Mouse (Mus musculus) C2C12 (cell line): ENCODE measurements at regions not wholly inside any gene's neighbourhood (a gene's known extent, or its start where the extent isn't known, plus 50 kb on each side); places are given as distances from the start of the nearest gene placed in this dataset.

Experiments
- H3K27me3 ChIP-seq: one replicate; pipeline ENCODE4 v1.6.1; 2011; ENCODE audit not compliant: control insufficient read depth, insufficient read depth, insufficient read length
- H3K36me3 ChIP-seq: one replicate; pipeline ENCODE4 v1.6.1; 2011; ENCODE audit not compliant: control insufficient read depth, insufficient read depth
- H3K4me3 ChIP-seq: one replicate; pipeline ENCODE4 v1.5.1; 2011; ENCODE audit warnings: mild to moderate bottlenecking, control low read depth; ENCODE audit not compliant: poor library complexity, insufficient read depth, severe bottlenecking
- H3K79me2 ChIP-seq: one replicate; pipeline ENCODE4 v1.6.1; 2011; ENCODE audit not compliant: control insufficient read depth, insufficient read depth
- H3K79me3 ChIP-seq: one replicate; pipeline ENCODE4 v1.6.1; 2011; ENCODE audit warnings: low read depth, control low read depth
- H3ac ChIP-seq: one replicate; pipeline ENCODE3; 2011; ENCODE audit warnings: low read depth; ENCODE audit not compliant: control insufficient read depth, insufficient read length
- CEBPB ChIP-seq: IDR thresholded peaks from one replicate; pipeline ENCODE4 v1.6.1; 2011; ENCODE audit warnings: low read depth, mild to moderate bottlenecking, control low read depth, moderate library complexity
- CTCF ChIP-seq: IDR thresholded peaks from one replicate; pipeline ENCODE4 v1.5.1; 2011; ENCODE audit not compliant: control insufficient read depth, insufficient read depth, insufficient read length
- FOSL1 ChIP-seq: IDR thresholded peaks from one replicate; pipeline ENCODE4 v1.8.0; 2011; ENCODE audit warnings: mild to moderate bottlenecking, low read length; ENCODE audit not compliant: poor library complexity, insufficient read depth, severe bottlenecking
- MAX ChIP-seq: IDR thresholded peaks from one replicate; pipeline ENCODE4 v1.6.1; 2011; ENCODE audit warnings: mild to moderate bottlenecking, control low read depth
- MYOD1 ChIP-seq: IDR thresholded peaks from one replicate; pipeline ENCODE4 v1.6.1; 2011; ENCODE audit warnings: low read depth; ENCODE audit not compliant: control insufficient read depth, insufficient read length
- MYOG ChIP-seq: IDR thresholded peaks from one replicate; pipeline ENCODE4 v1.6.1; 2011; ENCODE audit not compliant: control insufficient read depth, insufficient read length; ENCODE audit errors: extremely low read depth
- USF1 ChIP-seq: IDR thresholded peaks from one replicate; pipeline ENCODE4 v1.6.1; 2011; ENCODE audit warnings: low read depth, mild to moderate bottlenecking, control low read depth, moderate library complexity

DNA sequence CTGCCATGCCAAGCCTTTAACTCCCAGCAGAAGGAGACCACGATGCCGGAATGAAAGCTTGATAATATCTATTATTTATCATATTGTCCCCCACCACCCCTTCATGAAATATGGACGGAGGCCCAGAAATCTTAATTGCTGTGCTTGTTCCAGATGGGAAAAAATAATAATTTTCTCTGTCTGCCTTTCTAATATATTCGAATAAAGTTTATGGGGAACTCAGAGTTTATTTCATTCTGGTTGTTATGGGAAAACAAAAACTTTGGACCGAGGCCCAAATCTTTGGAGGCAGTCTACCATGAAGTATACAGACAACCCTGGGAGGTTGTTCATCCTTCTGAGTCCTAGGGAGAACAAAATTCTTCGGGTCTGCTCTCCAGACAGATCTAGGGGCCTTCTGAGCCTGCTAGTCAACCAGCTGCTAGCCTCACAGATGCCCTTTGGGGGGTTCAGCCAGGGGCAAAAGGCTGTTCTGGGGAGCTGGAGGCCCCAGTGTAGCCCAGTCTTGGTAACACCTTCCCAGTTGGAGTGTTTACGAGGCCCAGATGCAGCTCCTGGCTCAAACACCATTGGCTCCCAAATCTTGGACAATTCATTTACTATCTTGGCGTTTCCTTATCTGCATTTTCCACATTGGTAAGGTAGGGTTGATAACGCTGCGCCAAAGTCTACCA lies 106.3 kb upstream of the Stx18 start:
- TF ChIP-seq MYOG: no peak
- H3K4me3 ChIP-seq: no peak overlapping the region
- no peak overlapping the region for H3ac ChIP-seq
- no peaks in the 10 kb centered on the region for H3K79me3 ChIP-seq
- H3K27me3 ChIP-seq: peaks cover 20% of the 10 kb centered on the region
- H3K79me2 ChIP-seq: no peaks in the 10 kb centered on the region
- H3K36me3 ChIP-seq: no peaks in the 10 kb centered on the region

DNA sequence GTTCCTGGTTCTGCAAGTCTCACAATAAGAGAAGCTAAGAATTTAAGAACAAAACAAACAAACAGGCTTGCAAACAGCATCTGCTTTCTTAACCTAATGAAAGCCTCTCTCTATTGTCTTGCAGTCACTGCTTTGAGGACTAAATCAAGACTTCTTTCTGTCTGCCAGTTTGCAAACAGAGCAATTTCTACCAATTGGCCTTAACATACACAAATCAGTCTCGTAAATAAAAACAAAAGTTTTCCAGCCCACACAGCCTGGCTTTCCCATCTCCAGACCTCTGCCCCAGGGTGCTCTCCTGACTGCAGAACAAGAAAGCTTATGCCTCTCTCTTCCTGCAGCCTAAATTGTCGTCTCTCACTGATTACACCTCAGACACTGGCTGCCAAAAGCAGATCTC lies 96.1 kb upstream of the Msx1 start:
- Histone ChIP-seq H3K79me2 (no peaks in the 10 kb centered on the region), H3ac (no peak overlapping the region), H3K4me3 (no peak overlapping the region), H3K36me3 (no peaks in the 10 kb centered on the region), H3K79me3 (no peaks in the 10 kb centered on the region), H3K27me3 (peaks cover 49% of the 10 kb centered on the region)
- no peak for TF ChIP-seq MAX
- TF ChIP-seq FOSL1: no peak
- no peak for TF ChIP-seq MYOD1
- no peak for TF ChIP-seq MYOG
- no peak for TF ChIP-seq USF1
- TF ChIP-seq CTCF: no peak
- TF ChIP-seq CEBPB: no peak

DNA sequence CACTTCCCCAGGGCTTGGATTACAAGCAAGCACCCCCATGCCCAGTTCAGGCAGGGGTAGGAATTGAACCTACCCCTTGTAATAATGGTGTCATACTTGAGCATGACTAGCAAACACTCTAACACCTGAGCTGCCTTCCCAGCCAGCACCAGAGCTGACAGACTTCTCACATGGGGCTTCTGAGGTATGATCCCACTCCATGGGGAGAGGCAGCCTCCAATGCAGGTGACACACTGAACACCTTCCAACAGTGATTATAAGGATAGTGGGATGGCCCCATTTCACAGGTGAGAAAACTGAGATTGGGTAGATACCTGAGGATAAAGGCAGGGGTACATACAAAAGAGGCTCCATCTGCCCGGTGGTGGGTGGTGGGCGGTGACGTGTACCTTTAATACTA lies 94.7 kb upstream of the Msx1 start:
- H3K79me2 ChIP-seq: no peaks in the 10 kb centered on the region
- H3K4me3 ChIP-seq: no peak overlapping the region
- H3K36me3 ChIP-seq: no peaks in the 10 kb centered on the region
- no peak overlapping the region for H3ac ChIP-seq
- peaks cover 49% of the 10 kb centered on the region for H3K27me3 ChIP-seq
- TF ChIP-seq CTCF (no peak), MAX (no peak)
- H3K79me3 ChIP-seq: no peaks in the 10 kb centered on the region

DNA sequence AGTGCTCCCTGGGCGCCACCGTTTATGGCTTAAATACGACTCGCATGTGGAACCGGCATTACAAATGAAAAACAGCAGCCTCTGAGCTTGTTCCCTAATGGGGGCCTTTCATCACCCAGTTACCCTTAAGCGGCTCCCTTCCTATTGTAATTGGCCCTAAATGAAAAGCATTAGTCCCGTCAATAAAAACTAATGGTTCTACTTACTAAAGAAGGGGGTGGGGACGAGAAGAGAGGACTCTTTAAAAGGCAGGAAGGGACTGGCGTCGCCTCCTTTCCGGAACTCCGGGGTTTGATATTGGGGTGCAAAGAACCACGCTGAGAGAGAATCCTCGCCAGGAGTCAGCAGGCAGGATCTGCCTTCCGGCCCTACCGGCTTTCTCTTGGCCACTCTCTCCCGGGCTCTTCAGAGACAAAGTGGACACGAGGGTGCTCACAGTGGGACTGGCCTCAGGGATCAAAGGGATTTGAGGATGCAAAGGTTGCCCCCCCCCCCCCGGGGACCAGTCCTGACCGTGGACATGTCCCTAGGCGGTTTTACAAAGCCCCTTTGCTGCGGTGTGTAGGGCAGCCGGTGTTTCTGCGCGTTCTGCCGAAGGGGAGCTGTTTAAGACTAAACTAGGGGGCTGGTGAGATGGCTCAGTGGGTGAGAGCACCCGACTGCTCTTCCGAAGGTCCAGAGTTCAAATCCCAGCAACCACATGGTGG lies 93.8 kb upstream of the Msx1 start:
- no peak overlapping the region for H3K4me3 ChIP-seq
- TF ChIP-seq CTCF (no peak), MYOD1 (no peak)
- H3K36me3 ChIP-seq: no peaks in the 10 kb centered on the region
- no peaks in the 10 kb centered on the region for H3K79me2 ChIP-seq
- H3ac ChIP-seq: no peak overlapping the region
- peaks cover 49% of the 10 kb centered on the region for H3K27me3 ChIP-seq
- no peaks in the 10 kb centered on the region for H3K79me3 ChIP-seq

GRCm38 (mm10) chr5:37917161-37917560 lies 92.8 kb upstream of the Msx1 start:
- no peaks in the 10 kb centered on the region for H3K79me2 ChIP-seq
- H3ac ChIP-seq: no peak overlapping the region
- peaks cover 46% of the 10 kb centered on the region for H3K27me3 ChIP-seq
- H3K79me3 ChIP-seq: no peaks in the 10 kb centered on the region
- H3K36me3 ChIP-seq: no peaks in the 10 kb centered on the region
- TF ChIP-seq USF1 (no peak), MYOG (no peak), MAX (no peak), FOSL1 (no peak), MYOD1 (no peak), CEBPB (no peak), CTCF (no peak)
- H3K4me3 ChIP-seq: no peak overlapping the region

DNA sequence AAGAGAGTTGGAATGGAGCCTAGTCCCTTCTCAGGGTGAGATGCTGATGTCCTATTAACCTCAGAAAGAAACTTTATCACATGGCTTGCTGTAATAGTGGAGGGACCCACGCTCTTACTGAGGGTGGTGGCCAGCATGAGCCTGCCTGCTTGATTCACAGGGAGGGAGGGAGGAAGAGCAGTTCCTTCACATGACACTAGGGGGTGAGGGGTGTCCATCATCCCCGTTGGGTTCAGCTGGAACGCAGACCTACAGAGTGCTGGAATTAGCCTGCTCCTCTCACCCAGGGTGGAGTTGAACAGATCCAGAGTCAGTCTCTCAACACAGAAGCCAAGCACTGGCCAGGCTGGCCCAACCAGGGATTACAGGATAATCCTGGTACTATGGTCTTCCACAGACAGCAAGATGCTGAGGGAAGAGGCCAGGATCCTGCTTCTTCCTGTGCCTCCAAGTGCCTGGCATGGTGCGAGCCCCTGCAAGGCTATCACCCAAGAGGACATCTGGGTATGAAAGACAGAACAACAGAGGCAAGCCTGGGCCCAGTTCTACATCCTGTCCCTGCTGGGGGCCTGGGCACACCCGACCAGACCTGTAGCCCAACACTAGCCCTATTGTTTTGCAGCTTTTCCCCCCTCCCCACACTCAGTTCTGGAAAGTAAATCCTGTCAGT lies 80.4 kb upstream of the Msx1 start:
- no peaks in the 10 kb centered on the region for H3K79me3 ChIP-seq

More for the DNA sequence above, 80.4 kb upstream of the Msx1 start:
- TF ChIP-seq USF1 (no peak), MAX (no peak), FOSL1 (no peak), MYOD1 (no peak), MYOG (no peak), CTCF (no peak), CEBPB (no peak)
- no peaks in the 10 kb centered on the region for H3K36me3 ChIP-seq
- H3K4me3 ChIP-seq: no peak overlapping the region
- H3K27me3 ChIP-seq: peaks cover 13% of the 10 kb centered on the region
- H3K79me2 ChIP-seq: no peaks in the 10 kb centered on the region
- no peak overlapping the region for H3ac ChIP-seq
